Mouse (Mus musculus): ENCODE data around the gene Dusp1. TPM values are rescaled to one million over a fixed set of nuclear protein-coding genes. Genes with fewer than 3 reads are reported as not detected.

The Dusp1 gene
- polyA plus RNA-seq, 1 experiment from 2014 or later = 45.8 TPM

- no peak for ATAC-seq (ENCODE audit: low FRiP score, low TSS enrichment)
- WGBS = 88% methylated on average over 8 of the region's 8 CpGs
Observed at GRCm38 (mm10) chr17:26544319-26544963, 17.5 kb downstream of the Dusp1 start.

GRCm38 (mm10) chr17:26540083-26540482 is 21.8 kb downstream of the Dusp1 start:
- Histone ChIP-seq H3K27ac (replicated peaks; ENCODE audit: low read depth, low read length) (no peak overlapping the region), H3K9me3 (ENCODE audit: control insufficient read depth, low read length) (no peaks in the 10 kb centered on the region), H3K36me3 (ENCODE audit: control insufficient read depth, insufficient read depth, low read length) (no peaks in the 10 kb centered on the region), H3K27me3 (ENCODE audit: control insufficient read depth, insufficient read depth, low read length) (no peaks in the 10 kb centered on the region), H3K4me3 (replicated peaks; ENCODE audit: low read depth, low read length) (no peak overlapping the region), H3K4me1 (ENCODE audit: control insufficient read depth, insufficient read depth, low read length) (no peaks in the 10 kb centered on the region), H3K4me2 (ENCODE audit: low read length) (no peak overlapping the region), H3K9ac (replicated peaks; ENCODE audit: low read length) (no peak overlapping the region)
- DNase-seq = no peak
- no peak for ATAC-seq (ENCODE audit: low FRiP score, low TSS enrichment)
- 71% methylated on average over 5 of the region's 5 CpGs for whole genome bisulfite sequencing

More at GRCm38 (mm10) chr17:26544319-26544963, 17.5 kb downstream of the Dusp1 start:
- Histone ChIP-seq H3K36me3 (ENCODE audit: control insufficient read depth, insufficient read depth, low read length) (no peaks in the 10 kb centered on the region), H3K4me3 (replicated peaks; ENCODE audit: low read depth, low read length) (no peak overlapping the region), H3K9ac (replicated peaks; ENCODE audit: low read length) (no peak overlapping the region), H3K4me1 (ENCODE audit: control insufficient read depth, insufficient read depth, low read length) (no peaks in the 10 kb centered on the region), H3K9me3 (ENCODE audit: control insufficient read depth, low read length) (no peaks in the 10 kb centered on the region), H3K4me2 (ENCODE audit: low read length) (no peak overlapping the region), H3K27me3 (ENCODE audit: control insufficient read depth, insufficient read depth, low read length) (no peaks in the 10 kb centered on the region), H3K27ac (replicated peaks; ENCODE audit: low read depth, low read length) (no peak overlapping the region)
- no peak for DNase-seq

- Histone ChIP-seq H3K4me1 (ENCODE audit: control insufficient read depth, insufficient read depth, low read length) (no peaks in the 10 kb centered on the region), H3K27ac (replicated peaks; ENCODE audit: low read depth, low read length) (no peak overlapping the region), H3K4me2 (ENCODE audit: low read length) (no peak overlapping the region), H3K36me3 (ENCODE audit: control insufficient read depth, insufficient read depth, low read length) (no peaks in the 10 kb centered on the region), H3K4me3 (replicated peaks; ENCODE audit: low read depth, low read length) (no peak overlapping the region), H3K9me3 (ENCODE audit: control insufficient read depth, low read length) (no peaks in the 10 kb centered on the region), H3K27me3 (ENCODE audit: control insufficient read depth, insufficient read depth, low read length) (no peaks in the 10 kb centered on the region), H3K9ac (replicated peaks; ENCODE audit: low read length) (no peak overlapping the region)
- ATAC-seq (ENCODE audit: low FRiP score, low TSS enrichment) (no peak), DNase-seq (no peak)
- 32% methylated on average over 6 of the region's 6 CpGs for WGBS
Observed at GRCm38 (mm10) chr17:26537722-26538471, 24.0 kb downstream of the Dusp1 start.

GRCm38 (mm10) chr17:26535251-26536136 is 26.4 kb downstream of the Dusp1 start:
- no peak for ATAC-seq (ENCODE audit: low FRiP score, low TSS enrichment)
- Histone ChIP-seq H3K27me3 (ENCODE audit: control insufficient read depth, insufficient read depth, low read length) (no peaks in the 10 kb centered on the region), H3K4me1 (ENCODE audit: control insufficient read depth, insufficient read depth, low read length) (no peaks in the 10 kb centered on the region), H3K9me3 (ENCODE audit: control insufficient read depth, low read length) (no peaks in the 10 kb centered on the region), H3K4me2 (ENCODE audit: low read length) (no peak overlapping the region), H3K36me3 (ENCODE audit: control insufficient read depth, insufficient read depth, low read length) (no peaks in the 10 kb centered on the region), H3K4me3 (replicated peaks; ENCODE audit: low read depth, low read length) (no peak overlapping the region), H3K27ac (replicated peaks; ENCODE audit: low read depth, low read length) (no peak overlapping the region), H3K9ac (replicated peaks; ENCODE audit: low read length) (no peak overlapping the region)
- no peak for DNase-seq
- WGBS = 86% methylated on average over 7 of the region's 7 CpGs

- no peak overlapping the region for H3K9ac ChIP-seq (replicated peaks; ENCODE audit: low read length)
- H3K9me3 ChIP-seq (ENCODE audit: control insufficient read depth, low read length) = no peaks in the 10 kb centered on the region
- ATAC-seq (ENCODE audit: low FRiP score, low TSS enrichment) (no peak), DNase-seq (no peak)
- H3K27me3 ChIP-seq (ENCODE audit: control insufficient read depth, insufficient read depth, low read length) = no peaks in the 10 kb centered on the region
- WGBS = 90% methylated on average over 5 of the region's 5 CpGs
- H3K4me1 ChIP-seq (ENCODE audit: control insufficient read depth, insufficient read depth, low read length) = no peaks in the 10 kb centered on the region
- no peaks in the 10 kb centered on the region for H3K36me3 ChIP-seq (ENCODE audit: control insufficient read depth, insufficient read depth, low read length)
- no peak overlapping the region for H3K4me3 ChIP-seq (replicated peaks; ENCODE audit: low read depth, low read length)
- H3K27ac ChIP-seq (replicated peaks; ENCODE audit: low read depth, low read length) = no peak overlapping the region
- H3K4me2 ChIP-seq (ENCODE audit: low read length) = no peak overlapping the region
Observed at GRCm38 (mm10) chr17:26534695-26535094, 27.2 kb downstream of the Dusp1 start.

GRCm38 (mm10) chr17:26533871-26534372 is 28.0 kb downstream of the Dusp1 start:
- Histone ChIP-seq H3K27me3 (ENCODE audit: control insufficient read depth, insufficient read depth, low read length) (no peaks in the 10 kb centered on the region), H3K36me3 (ENCODE audit: control insufficient read depth, insufficient read depth, low read length) (no peaks in the 10 kb centered on the region), H3K4me1 (ENCODE audit: control insufficient read depth, insufficient read depth, low read length) (no peaks in the 10 kb centered on the region), H3K4me3 (replicated peaks; ENCODE audit: low read depth, low read length) (no peak overlapping the region), H3K27ac (replicated peaks; ENCODE audit: low read depth, low read length) (no peak overlapping the region), H3K9me3 (ENCODE audit: control insufficient read depth, low read length) (no peaks in the 10 kb centered on the region), H3K9ac (replicated peaks; ENCODE audit: low read length) (no peak overlapping the region), H3K4me2 (ENCODE audit: low read length) (no peak overlapping the region)
- no peak for DNase-seq
- no peak for ATAC-seq (ENCODE audit: low FRiP score, low TSS enrichment)
- 90% methylated on average over 5 of the region's 5 CpGs for WGBS

- no peaks in the 10 kb centered on the region for H3K9me3 ChIP-seq (ENCODE audit: control insufficient read depth, low read length)
- H3K27me3 ChIP-seq (ENCODE audit: control insufficient read depth, insufficient read depth, low read length) = no peaks in the 10 kb centered on the region
- WGBS = 78% methylated on average over 4 of the region's 4 CpGs
- no peak overlapping the region for H3K4me3 ChIP-seq (replicated peaks; ENCODE audit: low read depth, low read length)
- H3K9ac ChIP-seq (replicated peaks; ENCODE audit: low read length) = no peak overlapping the region
- H3K4me2 ChIP-seq (ENCODE audit: low read length) = no peak overlapping the region
- DNase-seq = no peak
- no peaks in the 10 kb centered on the region for H3K36me3 ChIP-seq (ENCODE audit: control insufficient read depth, insufficient read depth, low read length)
- H3K27ac ChIP-seq (replicated peaks; ENCODE audit: low read depth, low read length) = no peak overlapping the region
- ATAC-seq (ENCODE audit: low FRiP score, low TSS enrichment) = no peak
- no peaks in the 10 kb centered on the region for H3K4me1 ChIP-seq (ENCODE audit: control insufficient read depth, insufficient read depth, low read length)
Observed at GRCm38 (mm10) chr17:26532476-26533045, 29.4 kb downstream of the Dusp1 start.

GRCm38 (mm10) chr17:26531395-26532027 is 30.4 kb downstream of the Dusp1 start:
- Histone ChIP-seq H3K9me3 (ENCODE audit: control insufficient read depth, low read length) (no peaks in the 10 kb centered on the region), H3K36me3 (ENCODE audit: control insufficient read depth, insufficient read depth, low read length) (no peaks in the 10 kb centered on the region), H3K4me2 (ENCODE audit: low read length) (no peak overlapping the region), H3K27ac (replicated peaks; ENCODE audit: low read depth, low read length) (no peak overlapping the region), H3K9ac (replicated peaks; ENCODE audit: low read length) (no peak overlapping the region), H3K27me3 (ENCODE audit: control insufficient read depth, insufficient read depth, low read length) (no peaks in the 10 kb centered on the region), H3K4me3 (replicated peaks; ENCODE audit: low read depth, low read length) (no peak overlapping the region), H3K4me1 (ENCODE audit: control insufficient read depth, insufficient read depth, low read length) (no peaks in the 10 kb centered on the region)
- 88% methylated on average over 7 of the region's 7 CpGs for WGBS
- ATAC-seq (ENCODE audit: low FRiP score, low TSS enrichment) (no peak), DNase-seq (no peak)

All from midbrain, embryonic 14.5 days (tissue).